Mouse (Mus musculus) lung, adult 2 months (tissue): Measurements from ENCODE around the gene Olfr1368. TPM values are rescaled to one million over a fixed set of nuclear protein-coding genes. Genes with fewer than 3 reads are reported as not detected.

Experiments
- DNase-seq: peaks from one replicate; pipeline ENCODE4 v3.0.0; 2022
- H3K4me1 ChIP-seq: fragments of 200-500 bp; 2 replicates; pipeline ENCODE4 v1.6.1; 2011; ENCODE audit warnings: low read length; ENCODE audit not compliant: control insufficient read depth, insufficient read depth
- H3K4me3 ChIP-seq: fragments of 200-500 bp; replicated peaks from 2 replicates; pipeline ENCODE3; 2011; ENCODE audit warnings: low read depth, mild to moderate bottlenecking, control low read depth, low read length; ENCODE audit errors: extremely low read depth
- CTCF ChIP-seq: fragments of 200-500 bp; IDR thresholded peaks from 2 replicates; pipeline ENCODE4 v1.5.1; 2011; ENCODE audit warnings: mild to moderate bottlenecking, low read length, control low read depth; ENCODE audit not compliant: insufficient read depth
- POLR2A ChIP-seq: fragments of 200-500 bp; IDR thresholded peaks from 2 replicates; pipeline ENCODE4 v1.6.1; 2011; ENCODE audit warnings: low read depth, mild to moderate bottlenecking, control low read depth, low read length, borderline replicate concordance; ENCODE audit errors: extremely low read depth
- WGBS: fragments of 180-500 bp; shearing (Covaris S2); methylation state at CpG from one replicate; pipeline ENCODE4 v1.1.7; 2018; 5-methylcytosine and 5-hydroxymethylcytosine counted together
- polyA plus RNA-seq: library from polyadenylated mRNA; depleted of rRNA; stranded (reverse); fragments of >200 nt; gene quantifications from 2 replicates; pipeline ENCODE4 v1.2.3, GENCODE M21; 2012

The Olfr1368 gene
- polyA plus RNA-seq, 1 experiment, result not detected

DNA sequence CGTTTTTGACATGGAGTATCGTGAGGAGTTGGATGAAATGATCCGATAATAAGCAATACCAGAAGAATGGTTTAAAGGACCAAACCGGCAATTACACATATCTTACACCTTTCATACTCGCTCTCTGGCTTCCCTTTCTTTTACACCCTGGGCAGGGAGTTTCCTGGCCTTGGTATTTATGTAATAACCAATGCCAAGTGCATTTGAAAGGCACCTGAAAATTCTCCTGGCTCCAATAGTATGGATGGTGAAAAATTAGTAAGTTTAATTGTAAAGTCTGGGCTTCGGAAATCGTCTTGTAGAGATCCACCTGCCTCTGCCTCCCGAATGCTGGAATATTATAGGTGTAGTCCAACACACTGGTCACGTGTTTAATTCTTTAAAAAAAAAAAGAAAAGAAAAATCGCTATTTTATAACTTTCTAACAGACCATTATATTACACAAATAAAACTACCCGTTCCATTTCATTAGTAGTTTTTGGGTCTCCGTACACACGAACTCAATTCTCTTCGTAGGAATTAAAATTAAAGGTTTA, 23.5 kb upstream of the Olfr1368 start:
- peak overlapping the region; percentile 71 for H3K4me3 ChIP-seq

DNA sequence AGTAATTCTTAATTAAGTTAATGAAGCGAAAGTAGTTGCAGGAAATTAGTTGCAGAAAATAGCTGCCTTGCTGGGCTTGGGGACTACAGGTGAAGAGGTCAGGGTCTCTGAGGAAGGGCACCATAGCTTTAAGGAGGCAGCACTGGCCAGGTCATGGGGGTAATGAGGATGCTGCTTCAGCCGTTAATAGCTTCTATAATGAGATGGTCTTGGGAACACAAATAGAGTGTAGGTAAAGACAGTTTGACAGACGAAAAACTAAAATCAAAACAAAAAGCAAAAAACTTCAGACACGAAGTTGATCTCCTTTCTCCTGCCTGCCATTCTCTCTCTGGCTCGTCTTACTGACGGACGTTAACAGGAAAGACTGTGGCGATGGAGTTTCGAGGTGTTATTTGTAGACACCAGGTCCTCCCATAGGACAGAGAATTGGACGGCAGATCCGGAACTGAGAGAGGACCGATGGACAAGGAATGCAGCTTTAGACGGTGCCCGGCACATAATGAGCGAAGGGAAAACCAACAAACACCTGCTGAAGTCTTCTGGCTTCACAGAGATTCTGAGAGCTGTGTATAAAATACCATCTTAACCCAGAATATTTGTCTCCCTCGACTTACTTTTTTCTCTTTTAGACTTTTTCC, 22.8 kb upstream of the Olfr1368 start:
- no peak for DNase-seq
- under 1% methylated on average over 16 of the region's 16 CpGs for WGBS
- H3K4me3 ChIP-seq, result peak overlapping the region; percentile 71
- TF ChIP-seq POLR2A (no peak), CTCF (no peak)
- no peaks in the 10 kb centered on the region; the same call in 1 of the 2 replicates for H3K4me1 ChIP-seq

More for the DNA sequence above, 23.5 kb upstream of the Olfr1368 start:
- 1% methylated on average over 14 of the region's 14 CpGs for WGBS
- H3K4me1 ChIP-seq, result no peaks in the 10 kb centered on the region; the same call in 1 of the 2 replicates
- TF ChIP-seq POLR2A, result no peak
- TF ChIP-seq CTCF, result no peak
- DNase-seq, result no peak

DNA sequence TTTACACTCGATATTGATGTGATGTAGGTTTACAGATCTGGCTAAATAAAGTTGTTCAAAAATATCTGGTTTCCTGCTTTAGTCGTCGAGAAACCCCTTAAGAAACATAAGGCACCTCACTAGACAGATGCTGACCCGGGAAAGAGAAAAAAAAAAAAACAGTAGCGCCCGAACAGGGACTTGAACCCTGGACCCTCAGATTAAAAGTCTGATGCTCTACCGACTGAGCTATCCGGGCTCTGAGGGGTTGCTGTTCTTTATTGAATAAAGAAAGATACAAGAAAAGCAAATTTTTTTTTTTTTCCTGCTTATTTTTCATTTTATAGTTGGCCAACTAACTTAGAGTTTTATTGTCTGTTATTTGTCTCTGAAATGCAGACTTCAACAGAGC, 22.2 kb upstream of the Olfr1368 start:
- TF ChIP-seq CTCF, result no peak
- DNase-seq, result no peak
- WGBS, result 2% methylated on average over 8 of the region's 8 CpGs
- Histone ChIP-seq H3K4me1 (no peaks in the 10 kb centered on the region; the same call in 1 of the 2 replicates), H3K4me3 (peak overlapping the region; percentile 71)

DNA sequence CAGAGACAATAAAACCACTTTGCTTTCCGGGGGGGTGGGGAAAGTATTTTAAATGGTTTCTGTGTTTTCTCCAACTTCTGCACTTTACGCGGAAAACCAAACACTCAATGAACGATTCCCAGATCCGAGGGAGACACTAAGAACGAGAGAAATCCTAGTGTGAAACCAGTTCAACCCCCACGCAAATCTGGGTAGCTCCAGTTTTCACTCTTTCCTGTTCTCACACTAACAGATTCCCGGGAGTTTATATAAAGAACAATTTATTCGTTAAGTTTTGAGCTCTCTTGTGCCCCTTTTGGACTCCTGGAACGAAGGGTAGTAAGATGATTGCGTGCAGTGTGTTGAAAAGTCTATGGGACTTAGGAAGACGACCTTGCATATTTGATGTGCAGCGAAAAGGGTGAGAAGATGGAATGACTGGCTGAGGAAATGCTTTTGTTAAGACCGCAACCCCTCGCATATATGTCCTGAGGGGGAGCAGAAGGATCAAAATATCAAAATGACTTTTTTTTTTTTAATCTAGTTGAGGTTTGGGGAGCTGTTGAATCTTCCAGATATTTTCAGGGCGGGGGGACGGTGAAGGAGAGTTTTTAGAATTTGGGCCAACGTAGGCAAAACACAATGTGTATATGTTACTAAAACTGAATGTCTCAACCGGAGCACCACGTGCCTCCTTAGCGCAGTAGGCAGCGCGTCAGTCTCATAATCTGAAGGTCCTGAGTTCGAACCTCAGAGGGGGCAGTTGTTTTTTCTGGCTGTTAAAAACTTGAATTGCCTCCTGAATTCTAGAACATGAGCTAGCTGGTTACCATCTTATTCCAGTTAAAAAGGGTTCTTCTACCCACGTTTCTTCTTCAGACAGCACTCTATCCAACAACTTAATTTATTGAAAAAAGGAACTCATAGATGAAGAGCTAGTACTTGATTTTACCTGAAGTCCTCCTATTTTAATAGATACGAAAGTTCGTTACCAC, 21.6 kb upstream of the Olfr1368 start:
- Histone ChIP-seq H3K4me3 (peak overlapping the region; percentile 54), H3K4me1 (no peaks in the 10 kb centered on the region; the same call in 1 of the 2 replicates)
- WGBS, result 2% methylated on average over 27 of the region's 27 CpGs
- no peak for TF ChIP-seq POLR2A
- no peak for TF ChIP-seq CTCF
- peak; percentile 66 for DNase-seq

DNA sequence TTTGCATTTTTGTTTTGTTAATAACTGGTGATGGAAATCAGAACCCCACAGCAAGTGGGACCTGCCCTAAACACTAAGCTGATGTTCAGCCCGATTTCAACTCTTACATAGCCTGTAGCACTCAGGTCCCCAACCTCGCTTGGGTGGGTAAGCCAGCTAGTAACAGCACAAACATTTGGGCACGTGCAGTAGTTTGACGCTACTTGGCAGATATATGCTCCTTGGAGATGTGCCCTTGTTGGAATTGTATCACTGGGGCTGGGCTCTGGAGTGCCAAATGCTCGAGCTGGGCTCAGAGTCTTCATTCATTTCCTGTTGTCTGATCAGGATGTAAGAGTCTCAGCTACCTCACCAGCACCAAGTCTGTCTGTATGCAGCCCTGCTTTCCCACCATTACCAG, 16.9 kb upstream of the Olfr1368 start:
- WGBS, result 49% methylated on average over 5 of the region's 5 CpGs
- Histone ChIP-seq H3K4me1 (no peaks in the 10 kb centered on the region; the same call in 1 of the 2 replicates), H3K4me3 (no peak overlapping the region)
- no peak for TF ChIP-seq POLR2A
- no peak for DNase-seq

DNA sequence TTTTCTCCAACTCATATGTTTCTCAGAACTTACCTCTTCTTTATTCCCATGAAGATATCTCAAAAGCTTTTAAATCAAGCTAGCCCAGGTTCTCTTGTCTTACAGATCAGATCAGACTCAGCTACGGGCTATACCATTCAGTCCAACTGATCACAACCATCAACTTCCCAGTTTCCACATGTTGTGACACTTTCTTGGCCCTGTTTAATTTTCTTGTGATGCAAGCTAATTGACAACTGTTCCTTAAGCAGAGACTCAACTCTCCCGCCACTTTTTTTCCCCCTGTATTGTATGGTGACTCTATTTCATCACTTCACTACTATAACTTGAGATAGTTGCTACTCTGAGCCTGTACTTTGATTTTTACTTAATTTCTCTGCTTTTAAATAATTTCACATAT, 15.9 kb upstream of the Olfr1368 start:
- Histone ChIP-seq H3K4me1 (no peaks in the 10 kb centered on the region), H3K4me3 (no peak overlapping the region)
- WGBS, result 38% methylated on average over 2 of the region's 2 CpGs
- no peak for DNase-seq
- no peak for TF ChIP-seq CTCF
- TF ChIP-seq POLR2A, result no peak

DNA sequence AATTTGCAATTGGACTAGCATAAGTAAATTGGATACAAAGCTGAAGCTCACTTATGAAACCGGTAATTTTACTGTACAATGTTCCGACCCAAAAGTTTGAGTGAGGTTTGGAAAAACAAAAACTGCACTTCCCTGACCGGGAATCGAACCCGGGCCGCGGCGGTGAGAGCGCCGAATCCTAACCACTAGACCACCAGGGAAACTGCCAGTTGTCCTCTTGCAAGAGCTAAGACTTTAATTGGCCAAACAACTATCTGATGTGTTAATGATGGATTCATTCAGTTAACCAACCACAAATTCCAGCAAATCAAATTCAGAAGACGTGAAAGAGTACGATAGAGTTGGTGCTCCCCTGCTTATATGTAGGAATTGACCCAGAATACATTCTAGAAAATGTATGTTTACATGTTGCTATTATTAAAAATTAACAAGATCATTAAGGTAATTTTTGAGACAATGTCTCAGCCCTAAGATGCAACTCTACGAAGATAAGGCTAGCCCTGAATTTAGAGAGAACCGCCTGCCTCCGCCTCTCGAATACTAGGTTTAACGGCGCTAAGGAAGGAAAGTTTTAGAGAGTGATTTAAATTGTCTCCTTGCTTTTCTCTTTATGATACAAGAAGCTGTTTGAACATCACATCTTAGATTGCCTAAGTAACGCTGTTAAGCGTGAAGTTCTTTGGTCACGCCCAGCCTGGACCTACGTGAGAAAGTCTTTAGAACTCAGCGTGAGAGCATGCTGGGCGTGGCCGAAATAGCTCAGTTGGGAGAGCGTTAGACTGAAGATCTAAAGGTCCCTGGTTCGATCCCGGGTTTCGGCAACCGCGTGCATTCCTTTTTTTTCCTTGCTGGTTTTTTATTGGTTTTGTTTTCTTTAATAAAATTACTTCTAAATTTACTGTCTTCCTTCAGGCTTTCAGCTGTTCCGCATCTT, 15.3 kb upstream of the Olfr1368 start:
- H3K4me3 ChIP-seq, result peak overlapping the region; percentile 72
- H3K4me1 ChIP-seq, result no peaks in the 10 kb centered on the region
- WGBS, result under 1% methylated on average over 32 of the region's 32 CpGs
- peak; percentile 94 for DNase-seq
- TF ChIP-seq POLR2A (no peak), CTCF (no peak)

DNA sequence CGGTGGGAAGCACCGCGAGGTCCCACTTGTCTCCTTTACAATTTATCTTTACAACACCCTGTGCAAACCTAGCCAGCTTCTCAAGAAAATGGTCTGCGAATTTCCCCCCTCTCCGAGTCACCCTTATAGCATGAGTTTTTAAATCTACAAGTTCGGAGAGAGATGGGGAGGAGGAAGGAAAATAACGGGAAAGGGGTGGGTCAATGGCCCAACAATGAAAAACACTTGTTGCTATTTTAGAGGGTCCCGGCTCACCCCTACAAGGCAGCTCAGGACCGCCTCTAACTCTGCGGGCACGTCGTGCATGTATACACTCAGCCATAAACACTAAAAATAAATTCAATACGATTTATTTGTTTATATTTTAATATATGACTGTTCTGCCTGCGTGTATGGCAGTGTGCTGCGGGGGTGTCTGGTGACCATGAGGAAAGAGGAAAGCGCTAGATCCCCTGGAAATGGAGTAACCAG, 14.4 kb upstream of the Olfr1368 start:
- H3K4me3 ChIP-seq, result peak overlapping the region; percentile 72
- under 1% methylated on average over 16 of the region's 16 CpGs for WGBS
- no peak for DNase-seq

DNA sequence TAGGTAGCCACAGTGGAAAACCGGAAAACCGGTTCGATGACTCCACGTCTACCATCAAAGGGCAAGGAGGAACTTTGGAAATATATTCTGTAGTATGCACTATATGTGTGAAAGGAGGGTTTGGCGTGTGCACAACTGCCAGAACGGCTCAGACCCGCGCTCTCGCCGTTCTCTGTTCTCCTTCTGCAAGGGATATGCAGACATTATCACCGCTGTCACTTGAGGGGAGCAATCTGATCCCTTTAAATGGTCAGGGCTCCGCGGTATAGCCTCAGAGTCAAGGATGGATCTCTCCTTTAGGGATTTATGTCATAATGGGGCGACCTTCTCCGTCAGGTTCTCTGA, 13.8 kb upstream of the Olfr1368 start:
- H3K4me3 ChIP-seq, result peak overlapping the region; percentile 72
- TF ChIP-seq POLR2A, result no peak
- TF ChIP-seq CTCF, result no peak
- under 1% methylated on average over 15 of the region's 15 CpGs for WGBS
- DNase-seq, result no peak
- no peaks in the 10 kb centered on the region for H3K4me1 ChIP-seq

More for the DNA sequence above, 14.4 kb upstream of the Olfr1368 start:
- H3K4me1 ChIP-seq, result no peaks in the 10 kb centered on the region
- no peak for TF ChIP-seq POLR2A
- no peak for TF ChIP-seq CTCF
